Mouse (Mus musculus) hindbrain, embryonic 11.5 days (tissue): ENCODE measurements around the gene Mab21l3. TPM values are rescaled to one million over a fixed set of nuclear protein-coding genes. Genes with fewer than 3 reads are reported as not detected.

ENCODE experiments used
- ATAC-seq: fragments of 200-750 bp; cut with Nextera tagmentation; 2 replicates; pipeline ENCODE4 v1.8.0; 2017; ENCODE audit warnings: mild to moderate bottlenecking, moderate TSS enrichment, moderate library complexity; ENCODE audit not compliant: low FRiP score
- DNase-seq: peaks from one replicate; pipeline ENCODE4 v3.0.0-alpha.2; 2015; ENCODE audit warnings: low spot score
- H3K27ac ChIP-seq: fragments of 300-500 bp; sonication (generic); 2 replicates; pipeline ENCODE4 v1.5.1; 2014; ENCODE audit warnings: mild to moderate bottlenecking, low read depth, low read length
- H3K27me3 ChIP-seq: fragments of 300-500 bp; sonication (generic); 2 replicates; pipeline ENCODE4 v1.6.1; 2014; ENCODE audit warnings: mild to moderate bottlenecking, low read length, moderate library complexity, mixed read lengths; ENCODE audit not compliant: control insufficient read depth, insufficient read depth
- H3K36me3 ChIP-seq: fragments of 300-500 bp; sonication (generic); 2 replicates; pipeline ENCODE4 v1.6.1; 2014; ENCODE audit warnings: mild to moderate bottlenecking, low read length, moderate library complexity, mixed read lengths; ENCODE audit not compliant: control insufficient read depth, insufficient read depth
- H3K4me1 ChIP-seq: fragments of 300-500 bp; sonication (generic); replicated peaks from 2 replicates; pipeline ENCODE4 v1.6.1; 2014; ENCODE audit warnings: low read length, mixed read lengths; ENCODE audit not compliant: control insufficient read depth, insufficient read depth
- H3K4me2 ChIP-seq: fragments of 300-500 bp; sonication (generic); replicated peaks from 2 replicates; pipeline ENCODE4 v1.6.1; 2014; ENCODE audit warnings: mild to moderate bottlenecking, low read depth, low read length
- H3K4me3 ChIP-seq: fragments of 300-500 bp; sonication (generic); 2 replicates; pipeline ENCODE4 v1.5.1; 2014; ENCODE audit warnings: low read depth, low read length
- H3K9ac ChIP-seq: fragments of 300-500 bp; sonication (generic); 2 replicates; pipeline ENCODE4 v1.6.1; 2014; ENCODE audit warnings: low read depth, low read length
- H3K9me3 ChIP-seq: fragments of 300-500 bp; sonication (generic); 2 replicates; pipeline ENCODE4 v1.6.1; 2016; ENCODE audit warnings: low read length; ENCODE audit not compliant: control insufficient read depth
- WGBS: fragments of 180-500 bp; shearing (Covaris S2); extraction: QIAGEN DNeasy Blood & Tissue Kit; methylation state at CpG from one replicate; pipeline ENCODE4 v1.1.7; 2014; 5-methylcytosine and 5-hydroxymethylcytosine counted together
- polyA plus RNA-seq: library from polyadenylated mRNA; unstranded; fragments of >200 nt; fragmentation: Nextera tagmentation; extraction: Ambion mirVana; gene quantifications from 2 replicates; pipeline ENCODE4 v1.2.1, GENCODE M21; 2014

Mab21l3 gene
- polyA plus RNA-seq, 1 experiment from 2014 or later: 0.59 TPM

DNA sequence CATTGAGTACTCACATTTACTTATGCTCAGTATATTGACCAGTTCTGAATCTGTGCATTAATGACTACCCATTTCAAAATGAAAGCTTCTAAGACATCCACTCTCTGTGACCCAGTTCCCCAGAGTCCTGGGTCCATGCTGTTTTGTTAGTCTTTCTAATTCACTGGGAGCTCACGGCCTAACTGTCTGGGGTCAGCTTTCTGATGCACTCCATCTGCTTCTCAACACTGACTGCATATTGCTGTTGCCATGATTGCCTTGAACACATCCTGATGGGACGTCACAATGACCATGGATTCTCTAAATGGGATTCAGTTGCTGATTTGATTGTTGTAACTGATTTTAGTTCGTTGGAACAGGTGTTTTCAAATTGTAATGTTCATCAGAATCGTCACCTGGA, 56.6 kb downstream of the Mab21l3 start:
- 80% methylated on average over 4 of the region's 4 CpGs for WGBS

GRCm38 (mm10) chr3:101784768-101785424, 63.9 kb downstream of the Mab21l3 start:
- Histone ChIP-seq H3K9me3 (no peaks in the 10 kb centered on the region), H3K4me3 (no peak overlapping the region), H3K4me1 (no peaks in the 10 kb centered on the region), H3K36me3 (no peaks in the 10 kb centered on the region), H3K27me3 (no peaks in the 10 kb centered on the region), H3K27ac (no peak overlapping the region), H3K4me2 (no peak overlapping the region), H3K9ac (no peak overlapping the region)
- ATAC-seq: no peak
- DNase-seq: no peak
- 82% methylated on average over 10 of the region's 10 CpGs for WGBS

More for the DNA sequence above, 56.6 kb downstream of the Mab21l3 start:
- DNase-seq (no peak), ATAC-seq (no peak)
- Histone ChIP-seq H3K9me3 (no peaks in the 10 kb centered on the region), H3K27ac (no peak overlapping the region), H3K4me3 (no peak overlapping the region), H3K4me2 (no peak overlapping the region), H3K27me3 (no peaks in the 10 kb centered on the region), H3K4me1 (no peaks in the 10 kb centered on the region), H3K9ac (no peak overlapping the region), H3K36me3 (no peaks in the 10 kb centered on the region)

GRCm38 (mm10) chr3:101783793-101784192, 65.0 kb downstream of the Mab21l3 start:
- H3K4me1 ChIP-seq: no peaks in the 10 kb centered on the region
- ATAC-seq: no peak
- DNase-seq: no peak
- H3K27me3 ChIP-seq: no peaks in the 10 kb centered on the region
- H3K9me3 ChIP-seq: no peaks in the 10 kb centered on the region
- no peak overlapping the region for H3K4me2 ChIP-seq
- no peak overlapping the region for H3K9ac ChIP-seq
- 47% methylated on average over 2 of the region's 2 CpGs for WGBS
- H3K4me3 ChIP-seq: no peak overlapping the region
- no peak overlapping the region for H3K27ac ChIP-seq
- no peaks in the 10 kb centered on the region for H3K36me3 ChIP-seq

GRCm38 (mm10) chr3:101780874-101781483, 67.8 kb downstream of the Mab21l3 start:
- 55% methylated on average over 6 of the region's 6 CpGs for WGBS
- Histone ChIP-seq H3K9ac (no peak overlapping the region), H3K4me1 (no peaks in the 10 kb centered on the region), H3K4me2 (no peak overlapping the region), H3K27me3 (no peaks in the 10 kb centered on the region), H3K4me3 (no peak overlapping the region), H3K9me3 (no peaks in the 10 kb centered on the region), H3K36me3 (no peaks in the 10 kb centered on the region), H3K27ac (no peak overlapping the region)
- ATAC-seq: no peak
- no peak for DNase-seq

GRCm38 (mm10) chr3:101778896-101779665, 69.7 kb downstream of the Mab21l3 start:
- 59% methylated on average over 16 of the region's 16 CpGs for WGBS
- ATAC-seq (no peak), DNase-seq (peak; percentile 35)

DNA sequence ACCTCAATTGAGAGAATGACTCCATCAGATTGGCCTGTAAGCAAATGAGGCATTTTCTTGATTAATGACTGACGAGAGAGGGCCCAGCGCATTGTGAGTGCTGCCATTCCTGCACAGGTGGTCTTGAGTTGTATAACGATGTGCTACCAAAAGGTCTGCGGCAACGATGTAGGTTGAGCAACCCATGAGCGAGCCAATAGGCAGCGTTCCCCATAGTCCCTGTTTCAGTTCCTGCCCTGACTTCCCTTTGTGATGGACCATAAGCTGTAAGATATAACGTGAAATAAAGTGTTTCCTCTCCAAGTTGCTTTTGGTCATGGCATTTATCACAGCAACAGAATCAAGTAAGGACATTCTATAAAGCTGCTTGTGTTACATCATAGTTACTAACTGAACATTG, 73.0 kb downstream of the Mab21l3 start:
- Histone ChIP-seq H3K4me1 (no peaks in the 10 kb centered on the region), H3K9ac (no peak overlapping the region), H3K27me3 (no peaks in the 10 kb centered on the region), H3K9me3 (no peaks in the 10 kb centered on the region), H3K27ac (no peak overlapping the region), H3K4me2 (no peak overlapping the region), H3K4me3 (no peak overlapping the region), H3K36me3 (no peaks in the 10 kb centered on the region)
- DNase-seq: no peak
- no peak for ATAC-seq
- WGBS: 89% methylated on average over 8 of the region's 8 CpGs

More at GRCm38 (mm10) chr3:101778896-101779665, 69.7 kb downstream of the Mab21l3 start:
- no peaks in the 10 kb centered on the region for H3K27me3 ChIP-seq
- no peak overlapping the region for H3K27ac ChIP-seq
- no peak overlapping the region for H3K4me3 ChIP-seq
- H3K4me2 ChIP-seq: no peak overlapping the region
- no peaks in the 10 kb centered on the region for H3K4me1 ChIP-seq
- no peaks in the 10 kb centered on the region for H3K36me3 ChIP-seq
- no peaks in the 10 kb centered on the region for H3K9me3 ChIP-seq
- no peak overlapping the region for H3K9ac ChIP-seq

GRCm38 (mm10) chr3:101770540-101770939, 78.2 kb downstream of the Mab21l3 start:
- DNase-seq (no peak), ATAC-seq (no peak)
- Histone ChIP-seq H3K27ac (no peak overlapping the region), H3K4me3 (no peak overlapping the region), H3K36me3 (no peaks in the 10 kb centered on the region), H3K4me1 (no peaks in the 10 kb centered on the region), H3K9ac (no peak overlapping the region), H3K4me2 (no peak overlapping the region), H3K9me3 (no peaks in the 10 kb centered on the region), H3K27me3 (no peaks in the 10 kb centered on the region)
- 87% methylated on average over 3 of the region's 3 CpGs for WGBS

- ATAC-seq: no peak
- no peaks in the 10 kb centered on the region for H3K36me3 ChIP-seq
- no peaks in the 10 kb centered on the region for H3K9me3 ChIP-seq
- H3K4me3 ChIP-seq: no peak overlapping the region
- no peaks in the 10 kb centered on the region for H3K27me3 ChIP-seq
- H3K4me2 ChIP-seq: no peak overlapping the region
- H3K9ac ChIP-seq: no peak overlapping the region
- H3K4me1 ChIP-seq: no peaks in the 10 kb centered on the region
- no peak overlapping the region for H3K27ac ChIP-seq
- no peak for DNase-seq
Measured at GRCm38 (mm10) chr3:101763566-101763965, 85.2 kb downstream of the Mab21l3 start.
